Mouse (Mus musculus): ENCODE measurements around the gene Zfp704.

Gene Zfp704

GRCm38 (mm10) chr3:9609581-9610341 is at the start of gene Zfp704:
Zfp704 (minus strand) TSS chr3:9610085.
- DNase-seq = peak; percentile 68 to 77

GRCm38 (mm10) chr3:9633036-9634005 is 23.4 kb upstream of the Zfp704 start:
- DNase-seq = peak; percentile 64 to 76

- no peak for DNase-seq
Observed at GRCm38 (mm10) chr3:9629951-9630350, 20.1 kb upstream of the Zfp704 start.

- DNase-seq = no peak
Observed at GRCm38 (mm10) chr3:9628041-9628440, 18.2 kb upstream of the Zfp704 start.

- DNase-seq = no peak
Observed at GRCm38 (mm10) chr3:9626149-9626548, 16.3 kb upstream of the Zfp704 start.

GRCm38 (mm10) chr3:9620611-9621010 is 10.7 kb upstream of the Zfp704 start:
- DNase-seq = no peak

- DNase-seq = no peak
Observed at GRCm38 (mm10) chr3:9619562-9620275, 9.8 kb upstream of the Zfp704 start.

GRCm38 (mm10) chr3:9617101-9617500 is 7.2 kb upstream of the Zfp704 start:
- no peak for DNase-seq

GRCm38 (mm10) chr3:9614676-9615075 is 4.8 kb upstream of the Zfp704 start:
- no peak for DNase-seq

GRCm38 (mm10) chr3:9614011-9614410 is 4.1 kb upstream of the Zfp704 start:
- DNase-seq = no peak

GRCm38 (mm10) chr3:9611226-9611625 is 1.3 kb upstream of the Zfp704 start:
- DNase-seq = no peak

- DNase-seq = no peak
Observed at GRCm38 (mm10) chr3:9610426-9610825, 541 bp upstream of the Zfp704 start.

GRCm38 (mm10) chr3:9608906-9609580 is 842 bp downstream of the Zfp704 start:
- DNase-seq = peak; percentile 61 to 64

GRCm38 (mm10) chr3:9608441-9608905 is 1.4 kb downstream of the Zfp704 start:
- peak; percentile 53 to 54 for DNase-seq

GRCm38 (mm10) chr3:9607686-9608085 is 2.2 kb downstream of the Zfp704 start:
- DNase-seq = no peak

- DNase-seq = no peak
Observed at GRCm38 (mm10) chr3:9605784-9606706, 3.8 kb downstream of the Zfp704 start.

- DNase-seq = no peak
Observed at GRCm38 (mm10) chr3:9604941-9605340, 4.9 kb downstream of the Zfp704 start.

- no peak for DNase-seq
Observed at GRCm38 (mm10) chr3:9603866-9604265, 6.0 kb downstream of the Zfp704 start.

GRCm38 (mm10) chr3:9600577-9600976 is 9.3 kb downstream of the Zfp704 start:
- no peak for DNase-seq

GRCm38 (mm10) chr3:9599738-9600410 is 10.0 kb downstream of the Zfp704 start:
- no peak for DNase-seq

- DNase-seq = peak; percentile 20 to 57
Observed at GRCm38 (mm10) chr3:9598061-9598460, 11.8 kb downstream of the Zfp704 start.

All from thymus, postnatal 36 days (tissue).